Mouse (Mus musculus): ENCODE measurements around the gene Fam234b.

DNA sequence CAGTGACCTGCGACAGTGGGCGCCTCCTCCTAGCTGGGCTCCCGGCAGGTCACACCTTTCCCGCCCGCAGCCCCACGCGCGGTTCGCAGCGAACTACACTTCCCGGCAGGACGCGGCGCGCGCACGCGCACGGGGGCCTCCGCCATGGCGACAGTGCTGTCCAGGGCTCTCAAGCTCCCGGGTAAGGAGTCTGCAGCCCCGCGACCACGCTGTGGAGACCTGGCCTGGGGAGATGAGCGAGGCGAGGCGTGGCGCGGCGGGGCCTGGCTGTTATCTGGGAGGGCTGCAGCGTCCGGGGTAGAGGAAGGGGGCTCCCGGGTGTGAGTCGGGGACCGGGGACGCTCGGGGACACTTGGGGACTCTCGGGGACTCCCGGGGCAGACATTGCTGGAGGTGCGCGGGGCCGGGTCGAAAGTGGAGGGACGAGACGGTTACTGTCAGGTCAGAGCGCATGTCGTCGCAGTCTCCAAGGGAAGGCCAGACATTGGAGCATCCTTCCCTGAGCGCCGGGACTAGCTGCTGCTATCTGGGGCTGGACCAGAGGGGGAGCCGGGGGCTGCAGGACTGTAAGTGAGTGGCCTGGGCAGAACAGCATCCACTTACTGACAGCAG, at the start of gene Fam234b, which contains the start of gene Hebp1:
- TF ChIP-seq POLR2A (IDR thresholded peaks at IDR 0.05; ENCODE audit: low read depth, low read length) = peak; percentile 44
- TF ChIP-seq CTCF (IDR thresholded peaks at IDR 0.05; ENCODE audit: extremely low read depth, insufficient read length, insufficient replicate concordance, low read depth, low read length) = no peak

All from small intestine, adult 2 months (tissue).